Mouse (Mus musculus): ENCODE data around the gene Cdc14b. TPM values are rescaled to one million over a fixed set of nuclear protein-coding genes. Genes with fewer than 3 reads are reported as not detected.

Cdc14b gene
- polyA plus RNA-seq, 1 experiment from 2014 or later: 11.2 TPM

GRCm38 (mm10) chr13:64244685-64245261 is 30.3 kb downstream of the Cdc14b start:
- WGBS: 91% methylated on average over 4 of the region's 4 CpGs
- H3K36me3 ChIP-seq: peaks cover 11% of the 10 kb centered on the region; the same call in 1 of the 2 replicates
- no peak overlapping the region for H3K27ac ChIP-seq
- H3K4me3 ChIP-seq: no peak overlapping the region
- DNase-seq (ENCODE audit: low spot score): no peak
- H3K9me3 ChIP-seq: no peaks in the 10 kb centered on the region
- H3K27me3 ChIP-seq (ENCODE audit: insufficient read depth, poor library complexity, severe bottlenecking): no peaks in the 10 kb centered on the region
- peaks cover 15% of the 10 kb centered on the region for H3K4me1 ChIP-seq (replicated peaks)

GRCm38 (mm10) chr13:64242721-64243120 is 32.4 kb downstream of the Cdc14b start:
- Histone ChIP-seq H3K4me1 (replicated peaks) (no peaks in the 10 kb centered on the region), H3K4me3 (no peak overlapping the region), H3K36me3 (peaks cover 11% of the 10 kb centered on the region; the same call in 1 of the 2 replicates), H3K27me3 (ENCODE audit: insufficient read depth, poor library complexity, severe bottlenecking) (no peaks in the 10 kb centered on the region), H3K27ac (no peak overlapping the region), H3K9me3 (no peaks in the 10 kb centered on the region)
- no peak for DNase-seq (ENCODE audit: low spot score)

- H3K27me3 ChIP-seq (ENCODE audit: insufficient read depth, poor library complexity, severe bottlenecking): no peaks in the 10 kb centered on the region
- H3K9me3 ChIP-seq: no peaks in the 10 kb centered on the region
- DNase-seq (ENCODE audit: low spot score): no peak
- no peak overlapping the region for H3K27ac ChIP-seq
- no peak overlapping the region for H3K4me3 ChIP-seq
- WGBS: 72% methylated on average over 7 of the region's 7 CpGs
- 0 out of 2 replicates have a peak, but pooled peaks cover 3% of the 10 kb centered on the region for H3K4me1 ChIP-seq (replicated peaks)
- H3K36me3 ChIP-seq: peaks cover 11% of the 10 kb centered on the region; the same call in 1 of the 2 replicates
Observed at GRCm38 (mm10) chr13:64240626-64241025, 34.5 kb downstream of the Cdc14b start.

- Histone ChIP-seq H3K36me3 (peaks cover 3% of the 10 kb centered on the region; the same call in 1 of the 2 replicates), H3K4me1 (replicated peaks) (0 out of 2 replicates have a peak, but pooled peaks cover 5% of the 10 kb centered on the region), H3K4me3 (no peak overlapping the region), H3K27me3 (ENCODE audit: insufficient read depth, poor library complexity, severe bottlenecking) (no peaks in the 10 kb centered on the region), H3K27ac (no peak overlapping the region), H3K9me3 (no peaks in the 10 kb centered on the region)
- no peak for DNase-seq (ENCODE audit: low spot score)
Observed at GRCm38 (mm10) chr13:64237681-64238157, 37.4 kb downstream of the Cdc14b start.

- H3K36me3 ChIP-seq: no peaks in the 10 kb centered on the region
- H3K27ac ChIP-seq: no peak overlapping the region
- WGBS: 77% methylated on average over 4 of the region's 4 CpGs
- no peaks in the 10 kb centered on the region for H3K27me3 ChIP-seq (ENCODE audit: insufficient read depth, poor library complexity, severe bottlenecking)
- H3K4me1 ChIP-seq (replicated peaks): 0 out of 2 replicates have a peak, but pooled peaks cover 5% of the 10 kb centered on the region
- no peak overlapping the region for H3K4me3 ChIP-seq
- no peak for DNase-seq (ENCODE audit: low spot score)
- no peaks in the 10 kb centered on the region for H3K9me3 ChIP-seq
Observed at GRCm38 (mm10) chr13:64237000-64237680, 38.0 kb downstream of the Cdc14b start.

- Histone ChIP-seq H3K36me3 (no peaks in the 10 kb centered on the region), H3K27me3 (ENCODE audit: insufficient read depth, poor library complexity, severe bottlenecking) (no peaks in the 10 kb centered on the region), H3K4me1 (replicated peaks) (0 out of 2 replicates have a peak, but pooled peaks cover 5% of the 10 kb centered on the region), H3K9me3 (no peaks in the 10 kb centered on the region), H3K4me3 (no peak overlapping the region), H3K27ac (no peak overlapping the region)
- no peak for DNase-seq (ENCODE audit: low spot score)
- WGBS: 81% methylated on average over 3 of the region's 3 CpGs
Observed at GRCm38 (mm10) chr13:64235777-64236176, 39.3 kb downstream of the Cdc14b start.

GRCm38 (mm10) chr13:64235062-64235715 is 39.9 kb downstream of the Cdc14b start:
- WGBS: 71% methylated on average over 4 of the region's 4 CpGs
- peak; percentile 20 for DNase-seq (ENCODE audit: low spot score)
- Histone ChIP-seq H3K4me3 (no peak overlapping the region), H3K9me3 (no peaks in the 10 kb centered on the region), H3K4me1 (replicated peaks) (0 out of 2 replicates have a peak, but pooled peaks cover 5% of the 10 kb centered on the region), H3K27ac (no peak overlapping the region), H3K27me3 (ENCODE audit: insufficient read depth, poor library complexity, severe bottlenecking) (no peaks in the 10 kb centered on the region), H3K36me3 (no peaks in the 10 kb centered on the region)

- 88% methylated on average over 4 of the region's 4 CpGs for whole genome bisulfite sequencing
Observed at GRCm38 (mm10) chr13:64233139-64233538, 42.0 kb downstream of the Cdc14b start.

GRCm38 (mm10) chr13:64226725-64227124 is 48.4 kb downstream of the Cdc14b start:
- H3K27ac ChIP-seq: no peak overlapping the region
- DNase-seq (ENCODE audit: low spot score): no peak
- no peaks in the 10 kb centered on the region for H3K9me3 ChIP-seq
- WGBS: 90% methylated on average over 4 of the region's 4 CpGs
- H3K36me3 ChIP-seq: peaks cover 6% of the 10 kb centered on the region; the same call in 1 of the 2 replicates
- no peaks in the 10 kb centered on the region for H3K4me1 ChIP-seq (replicated peaks)
- no peak overlapping the region for H3K4me3 ChIP-seq
- H3K27me3 ChIP-seq (ENCODE audit: insufficient read depth, poor library complexity, severe bottlenecking): no peaks in the 10 kb centered on the region

More at GRCm38 (mm10) chr13:64233139-64233538, 42.0 kb downstream of the Cdc14b start:
- Histone ChIP-seq H3K4me3 (no peak overlapping the region), H3K4me1 (replicated peaks) (0 out of 2 replicates have a peak, but pooled peaks cover 5% of the 10 kb centered on the region), H3K27me3 (ENCODE audit: insufficient read depth, poor library complexity, severe bottlenecking) (no peaks in the 10 kb centered on the region), H3K36me3 (no peaks in the 10 kb centered on the region), H3K27ac (no peak overlapping the region), H3K9me3 (no peaks in the 10 kb centered on the region)
- no peak for DNase-seq (ENCODE audit: low spot score)

GRCm38 (mm10) chr13:64225738-64226137 is 49.4 kb downstream of the Cdc14b start:
- WGBS: 86% methylated on average over 3 of the region's 3 CpGs
- no peak for DNase-seq (ENCODE audit: low spot score)

GRCm38 (mm10) chr13:64214891-64215290 is 60.2 kb downstream of the Cdc14b start:
- Histone ChIP-seq H3K36me3 (peaks cover 26% of the 10 kb centered on the region), H3K4me3 (no peak overlapping the region), H3K9me3 (no peaks in the 10 kb centered on the region), H3K4me1 (replicated peaks) (no peaks in the 10 kb centered on the region), H3K27ac (no peak overlapping the region), H3K27me3 (ENCODE audit: insufficient read depth, poor library complexity, severe bottlenecking) (no peaks in the 10 kb centered on the region)
- DNase-seq (ENCODE audit: low spot score): no peak
- WGBS: 89% methylated on average over 5 of the region's 5 CpGs

More at GRCm38 (mm10) chr13:64225738-64226137, 49.4 kb downstream of the Cdc14b start:
- Histone ChIP-seq H3K9me3 (no peaks in the 10 kb centered on the region), H3K27me3 (ENCODE audit: insufficient read depth, poor library complexity, severe bottlenecking) (no peaks in the 10 kb centered on the region), H3K36me3 (peaks cover 9% of the 10 kb centered on the region; the same call in 1 of the 2 replicates), H3K4me3 (no peak overlapping the region), H3K4me1 (replicated peaks) (no peaks in the 10 kb centered on the region), H3K27ac (no peak overlapping the region)

GRCm38 (mm10) chr13:64211995-64212603 is 63.0 kb downstream of the Cdc14b start:
- Histone ChIP-seq H3K27me3 (ENCODE audit: insufficient read depth, poor library complexity, severe bottlenecking) (no peaks in the 10 kb centered on the region), H3K27ac (no peak overlapping the region), H3K4me1 (replicated peaks) (no peaks in the 10 kb centered on the region), H3K4me3 (no peak overlapping the region), H3K9me3 (no peaks in the 10 kb centered on the region), H3K36me3 (peaks cover 34% of the 10 kb centered on the region)
- no peak for DNase-seq (ENCODE audit: low spot score)
- WGBS: 88% methylated on average over 5 of the region's 5 CpGs
